Mouse (Mus musculus): ENCODE results near the gene Il6st.

The Il6st gene

DNA sequence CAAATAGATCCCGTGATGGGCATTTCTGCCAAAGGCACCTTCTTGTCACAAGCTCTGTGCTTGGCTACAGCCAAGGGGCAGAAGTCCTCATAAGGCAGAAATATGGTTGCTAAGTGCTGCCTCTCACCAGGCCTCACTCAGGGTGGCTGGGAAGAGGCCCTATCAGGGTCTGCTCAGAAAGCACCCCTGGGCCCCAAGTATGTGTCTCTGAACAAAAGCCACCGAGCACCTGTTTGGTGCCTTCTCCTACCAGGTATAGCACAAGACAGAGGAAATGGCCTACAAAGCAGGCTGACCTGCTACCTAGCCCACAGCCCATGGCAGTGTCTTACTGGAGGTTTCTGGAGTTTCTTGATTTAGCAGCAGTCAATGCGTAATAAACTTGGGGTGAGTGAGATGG, 59.0 kb downstream of the Il6st start:
- DNase-seq (ENCODE audit: low read depth in 1 of 2, low spot score in 2 of 2) = no peak

DNA sequence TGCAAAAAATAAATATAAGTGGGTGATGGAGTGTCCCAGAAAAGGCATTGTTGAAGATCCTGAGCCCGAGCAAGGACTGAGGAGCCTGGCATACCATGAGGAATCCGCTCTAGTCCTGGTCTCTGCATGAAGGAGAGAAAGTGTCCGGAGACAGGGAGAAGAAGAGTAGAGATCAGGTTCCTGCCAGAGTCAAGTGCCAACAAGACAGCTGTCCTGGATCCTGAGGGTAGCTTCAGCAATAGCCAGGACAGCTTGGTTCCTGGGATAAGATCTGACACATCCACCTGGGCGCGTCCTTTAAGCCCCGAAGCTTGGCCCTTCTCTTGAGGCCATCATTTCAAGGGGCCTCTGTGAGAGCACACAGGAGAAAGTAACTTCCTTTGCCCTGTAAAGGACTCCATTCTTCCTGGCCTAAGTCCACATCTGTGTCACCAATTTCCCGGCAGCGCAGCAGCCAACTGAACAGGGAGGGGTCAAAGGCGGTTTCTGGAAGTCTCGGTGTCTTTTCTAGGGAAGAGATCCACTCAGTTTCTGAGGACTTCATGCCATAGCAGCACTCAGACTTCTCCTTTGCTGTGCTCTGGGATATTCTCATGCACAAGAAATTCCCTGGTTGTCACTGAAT, 59.6 kb downstream of the Il6st start:
- no peak for DNase-seq (ENCODE audit: low read depth in 1 of 2, low spot score in 2 of 2)

DNA sequence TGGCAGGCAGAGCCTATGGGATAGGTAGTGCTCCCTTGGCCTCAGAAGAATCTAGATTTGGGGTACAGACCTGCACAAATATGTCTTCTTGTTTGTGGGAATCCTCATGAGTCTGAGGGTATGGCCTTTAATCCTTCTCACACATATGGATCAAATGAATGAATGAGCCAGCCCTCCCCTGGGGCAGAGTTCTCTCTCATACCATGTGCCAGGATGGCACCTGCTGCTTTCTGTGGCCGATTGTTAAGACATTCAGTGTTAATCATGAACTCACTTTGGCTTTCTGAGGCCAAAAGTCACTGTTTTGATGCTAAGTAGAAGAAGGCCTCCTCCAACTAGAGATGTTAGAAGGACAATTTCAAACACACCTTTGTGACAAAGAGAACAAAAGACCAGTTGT, 63.3 kb downstream of the Il6st start:
- DNase-seq (ENCODE audit: low read depth in 1 of 2, low spot score in 2 of 2) = no peak

DNA sequence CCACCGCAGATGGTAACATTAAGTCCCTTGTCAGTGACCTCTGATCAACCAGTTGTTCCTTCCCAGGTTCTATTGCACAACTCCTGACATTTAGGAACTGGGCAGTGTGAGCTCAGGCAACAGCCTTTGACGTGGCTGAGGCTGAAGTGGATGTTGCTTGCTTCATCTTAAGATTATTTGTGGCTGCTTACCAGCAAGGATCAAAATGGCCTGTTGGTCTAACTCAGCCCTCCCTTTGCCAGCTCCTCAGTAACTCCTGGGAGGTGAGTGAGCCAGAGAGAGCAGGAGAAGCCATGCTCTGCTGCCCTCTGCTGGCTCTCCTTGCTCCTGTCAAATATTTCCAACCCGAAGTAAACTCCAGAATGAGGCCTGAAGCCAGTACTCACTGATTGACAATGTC, 66.0 kb downstream of the Il6st start:
- DNase-seq (ENCODE audit: low read depth in 1 of 2, low spot score in 2 of 2) = peak; percentile 35 to 44

DNA sequence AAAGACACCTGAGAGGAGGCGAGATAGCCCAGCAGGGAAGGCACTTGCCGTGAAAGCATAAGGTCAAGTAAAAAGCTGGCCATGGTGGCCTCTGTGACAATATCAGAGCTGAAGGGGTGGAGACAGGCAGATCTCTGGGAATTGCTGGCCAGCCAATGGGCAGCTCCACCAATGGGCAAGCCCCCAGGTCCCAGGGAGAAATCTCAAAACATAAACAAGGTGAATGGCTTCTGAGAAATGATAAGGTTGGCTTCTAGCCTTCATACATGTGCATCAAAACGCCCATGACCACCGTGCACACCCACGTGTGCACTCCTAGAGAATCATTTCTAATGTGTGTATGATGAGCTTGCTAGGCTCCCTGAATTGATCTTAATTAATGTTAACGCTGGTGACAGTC, 68.4 kb downstream of the Il6st start:
- no peak for DNase-seq (ENCODE audit: low read depth in 1 of 2, low spot score in 2 of 2)

DNA sequence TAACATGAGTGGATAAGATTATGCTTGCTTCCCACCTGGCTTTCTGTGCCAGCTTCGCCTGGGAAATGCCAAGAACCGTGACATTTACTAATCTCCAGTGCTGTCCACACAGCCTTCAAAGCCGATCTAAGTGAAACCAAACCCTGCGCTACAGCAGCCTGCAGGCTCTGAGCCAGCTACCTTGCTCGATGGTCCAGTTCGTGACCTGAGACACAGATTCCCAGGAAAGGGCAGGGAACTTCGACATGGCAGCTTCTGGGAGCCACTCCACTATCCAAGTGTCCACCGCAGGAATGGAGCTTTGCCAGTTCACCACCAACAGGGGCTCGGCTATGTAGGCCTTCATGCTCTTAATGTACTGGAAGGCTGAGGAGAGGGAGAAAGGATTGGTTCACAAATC, 69.7 kb downstream of the Il6st start:
- no peak for DNase-seq (ENCODE audit: low read depth in 1 of 2, low spot score in 2 of 2)

DNA sequence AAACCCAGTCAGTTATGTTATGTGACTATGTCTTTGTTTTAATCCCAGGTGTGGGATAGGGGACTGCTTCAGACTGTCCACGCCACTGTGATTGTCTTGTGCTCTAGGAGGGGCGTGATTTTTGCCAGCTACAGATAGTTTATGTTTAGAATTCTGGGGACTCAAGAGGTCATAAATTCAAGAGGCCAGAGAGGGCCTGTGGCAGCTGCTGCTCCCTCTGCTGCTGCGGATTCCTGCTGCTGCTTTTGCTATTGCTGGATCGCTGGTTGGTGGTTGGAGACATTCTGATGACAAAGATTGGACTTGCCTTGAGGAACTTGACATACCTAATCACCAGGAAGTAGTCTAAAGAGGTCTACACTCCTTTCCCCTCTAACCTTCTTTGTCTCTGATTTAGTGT, 72.7 kb downstream of the Il6st start:
- DNase-seq (ENCODE audit: low read depth in 1 of 2, low spot score in 2 of 2) = no peak

DNA sequence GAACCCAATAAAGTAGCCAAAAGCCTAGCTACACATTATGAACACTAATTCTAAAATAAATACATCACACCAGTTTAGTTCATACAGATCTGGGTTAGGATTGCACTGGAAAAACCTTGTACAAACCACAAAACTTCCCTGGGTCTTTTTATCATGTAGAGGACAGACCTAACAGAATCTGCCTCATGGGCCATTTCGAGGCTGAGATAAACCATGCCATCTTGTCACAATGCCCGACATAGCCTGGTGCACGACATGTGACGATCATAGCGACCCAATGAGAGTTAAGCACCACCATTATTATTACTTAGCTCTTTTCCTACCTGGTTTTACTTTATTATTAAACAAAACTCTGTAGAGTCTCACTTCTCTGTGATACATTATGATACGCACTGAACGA, 73.2 kb downstream of the Il6st start:
- DNase-seq (ENCODE audit: low read depth in 1 of 2, low spot score in 2 of 2) = no peak

DNA sequence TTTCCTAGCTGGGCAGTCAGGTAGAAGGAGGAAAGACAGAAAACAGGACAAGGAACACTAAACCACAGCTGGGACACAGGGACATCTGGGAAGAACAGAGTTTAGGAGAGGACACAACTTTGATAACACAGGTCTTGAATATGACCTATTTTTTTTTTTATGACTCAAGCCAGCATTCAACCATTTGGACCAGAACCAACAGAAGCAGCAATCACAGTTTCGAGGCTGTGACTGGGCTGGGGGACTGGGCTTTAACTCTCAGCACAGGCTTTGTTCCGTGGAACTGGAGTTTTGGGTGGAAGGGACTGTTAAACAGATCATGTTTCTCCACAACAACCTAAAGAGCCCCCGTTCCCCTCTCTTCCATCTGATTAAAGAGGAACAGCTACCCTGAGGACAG, 76.7 kb downstream of the Il6st start:
- DNase-seq (ENCODE audit: low read depth in 1 of 2, low spot score in 2 of 2) = no peak

DNA sequence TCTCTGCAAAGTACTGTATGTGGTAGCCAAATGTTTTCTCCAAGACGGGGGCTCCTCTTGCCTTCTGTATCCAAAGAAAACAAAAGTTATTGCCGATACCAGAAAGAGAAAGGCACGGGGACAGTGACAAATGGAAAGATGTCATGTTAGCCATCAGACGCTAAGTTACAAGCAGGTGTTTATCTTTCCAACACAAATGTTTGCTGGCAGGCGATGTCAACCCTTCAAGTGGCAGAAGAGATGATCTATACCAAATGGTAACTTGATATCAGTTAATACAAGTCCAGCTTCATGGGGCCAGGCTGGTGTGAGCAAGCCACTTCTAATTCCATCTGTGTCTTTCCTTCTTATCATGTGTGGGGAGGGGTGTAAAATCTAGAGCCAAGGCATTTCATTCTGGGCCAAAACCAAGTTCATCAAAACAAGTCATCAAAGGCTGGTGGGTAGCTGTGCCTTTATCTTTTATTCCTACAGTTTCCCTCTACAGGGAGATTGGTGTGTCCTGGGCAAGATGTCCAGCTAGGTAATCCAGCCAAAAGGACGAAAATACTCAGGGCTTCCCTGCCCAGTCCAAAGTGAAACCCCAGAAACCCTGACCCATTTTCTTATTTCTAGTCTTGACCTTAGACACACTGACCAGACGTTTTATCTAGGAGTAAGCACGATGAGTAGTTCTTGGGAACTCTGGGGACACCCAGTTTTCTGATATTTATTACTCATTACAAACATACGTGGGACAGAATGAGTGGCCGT, 77.5 kb downstream of the Il6st start:
- no peak for DNase-seq (ENCODE audit: low read depth in 1 of 2, low spot score in 2 of 2)

DNA sequence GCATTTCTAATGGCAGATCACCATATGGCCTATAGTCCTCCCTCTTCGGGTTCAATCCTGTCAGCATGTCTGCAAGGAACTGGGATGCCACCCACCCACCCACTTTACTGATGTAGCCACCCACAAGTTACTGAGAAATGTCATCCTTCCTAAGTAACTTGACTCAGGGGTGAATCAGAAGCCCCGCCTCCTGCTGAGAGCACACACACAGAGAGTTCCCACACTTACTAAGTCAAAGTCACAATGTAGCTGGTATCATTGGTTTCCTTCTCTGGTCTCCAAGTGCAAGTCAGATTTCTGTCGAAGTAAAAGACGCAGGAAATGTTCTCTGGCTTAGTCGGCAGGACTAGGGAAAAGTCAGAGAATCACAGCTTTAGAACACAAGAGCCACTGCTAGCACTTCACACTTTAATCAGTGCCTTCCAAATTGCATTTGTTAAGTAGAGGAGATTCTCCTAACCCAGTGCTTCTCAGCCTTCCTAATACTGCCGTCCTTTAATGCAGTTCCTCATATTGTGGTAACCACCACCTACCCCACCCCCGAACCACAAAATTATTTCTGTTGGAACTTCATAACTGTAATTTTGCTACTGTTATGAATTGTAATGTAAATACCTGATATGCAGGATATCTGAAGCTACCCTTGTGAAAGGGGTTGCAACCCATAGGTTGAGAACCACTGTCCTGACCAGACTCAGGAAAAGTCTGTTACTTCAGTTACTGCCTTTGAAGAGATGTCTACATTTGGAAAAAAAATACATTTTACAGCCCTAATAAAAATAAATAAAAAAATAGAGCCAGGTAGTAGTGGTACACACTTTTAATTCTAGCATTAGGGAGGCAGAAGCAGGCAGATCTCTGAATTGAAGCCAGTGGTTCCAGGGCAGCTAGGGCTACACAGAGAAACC, 88.0 kb downstream of the Il6st start:
- DNase-seq (ENCODE audit: low read depth in 1 of 2, low spot score in 2 of 2) = no peak

DNA sequence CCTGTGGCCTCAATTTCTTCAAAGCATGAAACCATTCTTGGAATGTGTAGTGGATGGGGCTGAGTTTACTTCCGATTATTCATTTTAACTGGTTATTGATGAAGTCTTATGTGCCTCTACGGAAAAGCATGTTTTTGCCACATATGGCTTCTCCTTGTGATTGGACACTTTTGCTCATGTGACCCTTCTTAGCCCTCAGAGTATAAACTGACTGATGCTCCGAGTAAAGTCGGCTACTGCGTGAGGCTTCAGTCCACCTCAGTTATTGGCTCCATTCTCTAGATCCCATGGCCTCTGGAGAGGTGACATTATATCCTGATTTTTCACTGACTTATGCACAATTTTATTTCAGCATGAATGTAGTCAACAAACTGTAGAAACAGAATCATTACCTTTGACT, 89.4 kb downstream of the Il6st start:
- DNase-seq (ENCODE audit: low read depth in 1 of 2, low spot score in 2 of 2) = no peak

DNA sequence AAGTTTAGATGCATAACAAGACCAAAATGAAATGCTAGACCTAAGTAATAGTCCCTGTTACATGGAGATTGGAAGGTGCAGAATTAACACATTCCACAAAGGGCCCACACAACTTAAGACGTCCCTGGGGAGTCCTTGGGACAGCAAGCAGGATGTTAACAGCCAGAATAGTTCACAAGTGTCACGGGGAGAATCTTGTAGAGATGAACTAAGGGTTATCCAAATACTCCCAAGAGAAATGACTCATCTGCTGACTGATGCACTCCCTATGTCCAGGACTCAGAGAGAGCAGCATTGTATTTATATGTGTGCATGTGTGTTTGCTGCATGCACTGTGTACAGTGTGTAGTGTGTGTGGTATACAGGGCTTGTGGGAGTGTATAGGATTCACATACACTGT, 92.6 kb downstream of the Il6st start:
- DNase-seq (ENCODE audit: low read depth in 1 of 2, low spot score in 2 of 2) = no peak
